Mouse (Mus musculus) duodenum, adult 2 months (tissue): Measurements from ENCODE around the gene Pcare. TPM values are rescaled to one million over a fixed set of nuclear protein-coding genes. Genes with fewer than 3 reads are reported as not detected.

ENCODE experiments used
- polyA plus RNA-seq: library from polyadenylated mRNA; depleted of rRNA; stranded (reverse); fragments of >200 nt; gene quantifications from 2 replicates; pipeline ENCODE4 v1.2.3, GENCODE M21; 2012; ENCODE audit warnings: low replicate concordance; rRNA removed

Pcare gene
- polyA plus RNA-seq = not detected in 2 replicates

GRCm38 (mm10) chr17:71752831-71753230 is at the start of gene Pcare:
Gene Pcare, minus strand, starts transcription at chr17:71752894.

GRCm38 (mm10) chr17:71768173-71768572 is 15.5 kb upstream of the Pcare start, which contains the start of gene Clip4:
Gene Clip4, plus strand, starts transcription at chr17:71768473.

Other genes with a start within 250 kb of the Pcare start
- gene Ndc80, start 226.0 kb downstream of the Pcare start, polyA plus RNA-seq = 0.02 TPM in 1 of 2 replicates, not detected in the other
- gene Spdya, start 200.8 kb downstream of the Pcare start, polyA plus RNA-seq = not detected in 2 replicates
- gene Wdr43, start 137.0 kb downstream of the Pcare start, polyA plus RNA-seq = 1.1 and 2.3 TPM in 2 replicates
- 0.06 and 0.32 TPM in 2 replicates for gene Togaram2, start 79.6 kb downstream of the Pcare start, polyA plus RNA-seq
- 0.46 and 0.56 TPM in 2 replicates for gene Clip4, start 15.6 kb upstream of the Pcare start, polyA plus RNA-seq